Mouse (Mus musculus) heart, postnatal 0 days (tissue): ENCODE data around the gene Slc7a7. TPM values are rescaled to one million over a fixed set of nuclear protein-coding genes. Genes with fewer than 3 reads are reported as not detected.
A peak's percentile ranks its signal among the peaks of the same experiment; 100 is the strongest.

Source experiments
- ATAC-seq: fragments of 200-750 bp; cut with Nextera tagmentation; 2 replicates; pipeline ENCODE4 v1.8.0; 2017; ENCODE audit warnings: low read depth, moderate number of reproducible peaks, moderate library complexity; ENCODE audit not compliant: insufficient read depth
- DNase-seq: peaks from one replicate; pipeline ENCODE4 v3.0.0-alpha.2; 2016; ENCODE audit warnings: low spot score
- H3K27ac ChIP-seq: fragments of 300-500 bp; sonication (generic); 2 replicates; pipeline ENCODE4 v1.5.1; 2014; ENCODE audit warnings: low read depth, mild to moderate bottlenecking
- H3K27me3 ChIP-seq: fragments of 300-500 bp; sonication (generic); 2 replicates; pipeline ENCODE4 v1.6.1; 2014; ENCODE audit warnings: low read length, mixed read lengths; ENCODE audit not compliant: control insufficient read depth, insufficient read depth
- H3K36me3 ChIP-seq: fragments of 300-500 bp; sonication (generic); replicated peaks from 2 replicates; pipeline ENCODE4 v1.6.1; 2014; ENCODE audit warnings: low read length, mixed read lengths; ENCODE audit not compliant: control insufficient read depth, insufficient read depth
- H3K4me1 ChIP-seq: fragments of 300-500 bp; sonication (generic); 2 replicates; pipeline ENCODE4 v1.6.1; 2014; ENCODE audit warnings: antibody characterized with exemption; ENCODE audit not compliant: control insufficient read depth, insufficient read depth
- H3K4me2 ChIP-seq: fragments of 300-500 bp; sonication (generic); 2 replicates; pipeline ENCODE4 v1.6.1; 2014; ENCODE audit warnings: low read depth, mild to moderate bottlenecking, low read length, moderate library complexity
- H3K4me3 ChIP-seq: fragments of 300-500 bp; sonication (generic); 2 replicates; pipeline ENCODE4 v1.5.1; 2014; ENCODE audit warnings: low read depth, low read length
- H3K9ac ChIP-seq: fragments of 300-500 bp; sonication (generic); replicated peaks from 2 replicates; pipeline ENCODE4 v1.6.1; 2014; ENCODE audit warnings: low read depth, low read length, mixed read lengths
- H3K9me3 ChIP-seq: fragments of 300-500 bp; sonication (generic); replicated peaks from 2 replicates; pipeline ENCODE4 v1.6.1; 2016; ENCODE audit warnings: low read length; ENCODE audit not compliant: control insufficient read depth
- CTCF ChIP-seq: IDR thresholded peaks from 2 replicates; pipeline ENCODE4 v1.5.1; 2016; ENCODE audit warnings: antibody characterized with exemption, control low read depth, low read depth
- EP300 ChIP-seq: IDR thresholded peaks from 2 replicates; pipeline ENCODE4 v1.6.1; 2016; ENCODE audit warnings: antibody characterized with exemption, low read depth
- WGBS: fragments of 180-500 bp; shearing (Covaris S2); extraction: QIAGEN DNeasy Blood & Tissue Kit; methylation state at CpG from one replicate; pipeline ENCODE4 v1.1.7; 2014; 5-methylcytosine and 5-hydroxymethylcytosine counted together
- polyA plus RNA-seq: library from polyadenylated mRNA; unstranded; fragments of >200 nt; fragmentation: Nextera tagmentation; extraction: Ambion mirVana; gene quantifications from 2 replicates; pipeline ENCODE4 v1.2.1, GENCODE M21; 2015
- total RNA-seq: library from RNA; depleted of rRNA; stranded (reverse); fragments of >200 nt; gene quantifications from 2 replicates; pipeline ENCODE4 v1.2.3, GENCODE M21; 2014; ENCODE audit warnings: low replicate concordance

Slc7a7 gene
- total and polyA plus RNA-seq, 2 experiments from 2014 or later, result 6.7 to 11.3 TPM

DNA sequence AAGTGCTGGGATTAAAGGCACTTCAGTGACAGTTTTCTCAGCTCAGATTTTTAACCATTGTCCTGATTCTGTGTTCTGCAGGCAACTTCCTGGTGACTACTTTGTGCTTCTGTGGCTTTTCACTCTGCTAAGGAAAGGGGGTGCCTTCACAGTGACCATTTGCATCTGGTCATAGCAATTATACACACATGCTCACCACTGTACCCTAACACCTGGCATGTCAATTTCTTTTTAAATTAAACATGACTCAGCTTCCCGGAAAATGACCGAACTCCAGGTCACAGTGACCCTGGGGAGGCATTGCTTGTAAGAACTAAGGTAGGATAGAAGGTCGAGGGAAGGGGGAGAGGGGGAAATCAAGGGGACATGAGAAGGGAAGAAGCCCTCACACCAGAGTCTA lies 23.8 kb downstream of the Slc7a7 start:
- TF ChIP-seq EP300, result no peak
- no peak for TF ChIP-seq CTCF
- WGBS, result 63% methylated on average over 3 of the region's 3 CpGs
- Histone ChIP-seq H3K4me2 (no peak overlapping the region), H3K36me3 (no peaks in the 10 kb centered on the region), H3K27me3 (no peaks in the 10 kb centered on the region), H3K9ac (no peak overlapping the region), H3K27ac (no peak overlapping the region), H3K4me1 (no peaks in the 10 kb centered on the region), H3K4me3 (no peak overlapping the region), H3K9me3 (no peaks in the 10 kb centered on the region)
- ATAC-seq (no peak), DNase-seq (no peak)

DNA sequence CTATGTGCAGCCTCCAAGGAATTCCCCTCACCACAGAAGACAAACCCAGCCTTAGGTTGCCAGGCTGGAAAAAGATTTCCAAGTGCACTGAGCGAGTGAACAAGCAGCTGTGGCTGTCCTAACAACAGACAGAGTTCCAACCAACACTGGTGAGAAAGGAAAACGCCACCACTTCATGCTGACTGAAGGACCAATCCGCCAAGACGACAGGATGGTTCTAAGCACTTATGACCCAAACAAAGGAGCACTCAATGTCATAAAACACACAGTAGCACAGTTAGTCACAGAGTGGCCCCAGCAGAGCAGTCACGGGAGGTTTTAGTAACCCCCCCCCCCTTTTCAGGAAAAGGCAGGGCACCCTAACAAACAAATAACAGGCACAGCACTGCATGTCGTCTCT lies 26.7 kb downstream of the Slc7a7 start:
- Histone ChIP-seq H3K9ac (no peak overlapping the region), H3K4me3 (no peak overlapping the region), H3K9me3 (no peaks in the 10 kb centered on the region), H3K27me3 (no peaks in the 10 kb centered on the region), H3K4me2 (no peak overlapping the region), H3K27ac (no peak overlapping the region), H3K4me1 (no peaks in the 10 kb centered on the region), H3K36me3 (no peaks in the 10 kb centered on the region)
- no peak for DNase-seq
- 68% methylated on average over 6 of the region's 6 CpGs for WGBS
- ATAC-seq, result no peak
- TF ChIP-seq EP300 (no peak), CTCF (no peak)

DNA sequence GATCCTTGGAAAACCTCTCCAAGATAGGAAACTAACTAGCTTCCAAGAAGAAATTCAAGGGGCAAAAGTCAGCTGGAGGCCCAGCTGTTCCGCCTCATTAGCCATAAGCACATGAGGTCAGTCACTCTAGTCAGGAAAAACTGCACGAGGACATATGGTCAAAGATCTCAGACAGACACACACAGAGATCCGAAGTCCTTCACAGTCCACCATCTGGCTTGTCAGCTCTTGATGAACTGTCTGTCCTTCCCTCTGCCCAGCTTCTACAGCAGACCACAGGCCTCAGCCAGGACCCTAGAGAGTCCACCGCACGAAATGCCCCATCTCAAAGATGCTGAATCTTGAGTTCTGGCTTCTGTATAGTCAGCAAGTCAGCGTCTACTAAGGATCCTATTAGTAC lies 30.0 kb downstream of the Slc7a7 start:
- ATAC-seq (no peak), DNase-seq (no peak)
- Histone ChIP-seq H3K4me2 (no peak overlapping the region), H3K27me3 (no peaks in the 10 kb centered on the region), H3K4me3 (no peak overlapping the region), H3K9me3 (no peaks in the 10 kb centered on the region), H3K27ac (no peak overlapping the region), H3K9ac (no peak overlapping the region), H3K4me1 (no peaks in the 10 kb centered on the region), H3K36me3 (no peaks in the 10 kb centered on the region)
- 81% methylated on average over 6 of the region's 6 CpGs for WGBS
- TF ChIP-seq EP300 (no peak), CTCF (no peak)

- H3K4me1 ChIP-seq, result no peaks in the 10 kb centered on the region
- no peaks in the 10 kb centered on the region for H3K9me3 ChIP-seq
- H3K27ac ChIP-seq, result no peak overlapping the region
- H3K36me3 ChIP-seq, result no peaks in the 10 kb centered on the region
- no peak overlapping the region for H3K4me2 ChIP-seq
- no peak overlapping the region for H3K9ac ChIP-seq
- DNase-seq (no peak), ATAC-seq (no peak)
- 78% methylated on average over 7 of the region's 7 CpGs for WGBS
- TF ChIP-seq EP300 (no peak), CTCF (no peak)
- H3K27me3 ChIP-seq, result no peaks in the 10 kb centered on the region
- H3K4me3 ChIP-seq, result no peak overlapping the region
Observed at GRCm38 (mm10) chr14:54385968-54386618, 31.5 kb downstream of the Slc7a7 start.

DNA sequence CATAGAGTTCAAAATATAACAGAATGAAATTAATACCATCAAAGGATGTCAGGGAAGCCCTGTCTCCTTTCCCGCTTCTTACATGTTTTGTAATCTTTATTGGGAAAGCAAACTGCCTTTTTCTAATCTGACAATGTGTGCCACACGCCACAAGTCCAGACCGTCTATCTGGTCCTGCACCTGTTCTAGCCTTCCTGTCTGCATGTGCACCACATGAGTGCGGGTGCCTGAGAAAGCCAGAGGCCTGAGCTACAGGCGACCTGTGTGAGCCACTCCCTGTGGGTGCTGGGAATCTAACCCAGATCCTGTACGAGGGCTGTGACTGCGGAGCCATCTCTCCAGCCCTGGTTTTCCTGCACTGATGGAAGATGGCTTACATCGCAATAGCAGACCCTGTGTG lies 33.2 kb downstream of the Slc7a7 start:
- Histone ChIP-seq H3K9ac (no peak overlapping the region), H3K4me1 (no peaks in the 10 kb centered on the region), H3K27ac (no peak overlapping the region), H3K9me3 (no peaks in the 10 kb centered on the region), H3K27me3 (no peaks in the 10 kb centered on the region), H3K4me3 (no peak overlapping the region), H3K4me2 (no peak overlapping the region), H3K36me3 (no peaks in the 10 kb centered on the region)
- DNase-seq, result no peak
- TF ChIP-seq EP300, result no peak
- TF ChIP-seq CTCF, result no peak
- WGBS, result 85% methylated on average over 8 of the region's 8 CpGs
- ATAC-seq, result no peak

DNA sequence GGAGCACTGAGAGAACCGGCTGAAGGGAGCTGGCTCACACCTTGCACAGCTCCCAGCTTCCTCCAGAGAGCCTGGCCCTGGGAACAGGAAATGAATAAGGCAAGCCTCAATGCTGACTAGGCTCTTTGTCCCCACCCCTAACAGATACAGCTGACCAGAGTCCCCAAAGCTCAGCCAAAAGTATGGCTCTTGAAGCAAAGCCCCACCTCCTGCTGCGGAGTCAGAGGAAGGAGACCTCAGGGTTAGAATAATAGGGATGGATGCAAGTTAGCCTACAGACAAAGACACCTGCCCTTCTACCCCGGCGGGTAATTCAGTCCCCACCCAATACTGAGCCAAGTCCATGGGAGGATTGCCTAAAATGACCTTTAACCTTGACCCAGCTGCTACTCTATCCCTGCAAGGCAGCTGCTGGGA lies 34.2 kb downstream of the Slc7a7 start:
- H3K9me3 ChIP-seq, result no peaks in the 10 kb centered on the region
- no peak overlapping the region for H3K27ac ChIP-seq
- H3K4me1 ChIP-seq, result no peaks in the 10 kb centered on the region
- no peak overlapping the region for H3K4me3 ChIP-seq
- H3K27me3 ChIP-seq, result no peaks in the 10 kb centered on the region
- ATAC-seq (peak; percentile 64), DNase-seq (peak; percentile 36)
- no peaks in the 10 kb centered on the region for H3K36me3 ChIP-seq
- H3K4me2 ChIP-seq, result no peak overlapping the region
- WGBS, result 54% methylated on average over 4 of the region's 4 CpGs
- no peak overlapping the region for H3K9ac ChIP-seq
- TF ChIP-seq CTCF (no peak), EP300 (no peak)
